Mouse (Mus musculus): ENCODE data around the gene Sf3a1. TPM values are rescaled to one million over a fixed set of nuclear protein-coding genes. Genes with fewer than 3 reads are reported as not detected.
A peak's percentile ranks its signal among the peaks of the same experiment; 100 is the strongest.

Sf3a1 gene
- polyA plus RNA-seq, 1 experiment from 2014 or later = 97.1 TPM

DNA sequence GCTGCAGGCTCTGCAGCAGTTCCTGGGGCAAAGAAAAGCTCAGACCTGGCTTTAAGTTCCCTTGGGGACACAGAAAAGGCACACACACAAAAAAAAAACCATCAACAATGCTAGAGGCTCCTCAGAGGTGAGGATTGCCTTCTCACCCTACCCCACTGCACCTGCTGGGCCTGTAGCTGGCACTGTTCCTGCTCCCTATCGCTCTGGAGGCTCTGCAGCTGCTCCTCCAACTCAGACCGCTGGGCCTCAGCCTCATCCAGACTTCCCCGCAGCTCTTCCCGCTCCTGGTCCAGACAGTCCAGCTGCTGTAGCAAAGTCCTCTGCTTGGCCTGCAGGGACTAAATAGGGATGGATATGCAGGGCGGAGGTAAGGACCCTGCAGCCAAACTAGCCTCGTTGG is 13.8 kb upstream of the Sf3a1 start:
- H3K4me1 ChIP-seq = peaks cover 9% of the 10 kb centered on the region
- peaks cover 49% of the 10 kb centered on the region for H3K36me3 ChIP-seq
- WGBS = 81% methylated on average over 6 of the region's 6 CpGs
- H3K27me3 ChIP-seq (ENCODE audit: low read depth, poor library complexity, severe bottlenecking) = no peaks in the 10 kb centered on the region
- 0 out of 2 replicates have a peak overlapping the region, but pooled peaks have one; percentile 9 for H3K27ac ChIP-seq (replicated peaks)
- H3K4me3 ChIP-seq = no peak overlapping the region
- DNase-seq (ENCODE audit: low spot score) = no peak
- H3K9me3 ChIP-seq (replicated peaks) = no peaks in the 10 kb centered on the region

- 0 out of 2 replicates have a peak overlapping the region, but pooled peaks have one; percentile 55 for H3K27ac ChIP-seq (replicated peaks)
- H3K4me1 ChIP-seq = peaks cover 9% of the 10 kb centered on the region
- 84% methylated on average over 10 of the region's 10 CpGs for WGBS
- H3K27me3 ChIP-seq (ENCODE audit: low read depth, poor library complexity, severe bottlenecking) = no peaks in the 10 kb centered on the region
- no peak for DNase-seq (ENCODE audit: low spot score)
- peaks cover 42% of the 10 kb centered on the region for H3K36me3 ChIP-seq
- no peaks in the 10 kb centered on the region for H3K9me3 ChIP-seq (replicated peaks)
- H3K4me3 ChIP-seq = no peak overlapping the region
These were observed 13.1 kb upstream of the Sf3a1 start for GRCm38 (mm10) chr11:4147098-4147497.

DNA sequence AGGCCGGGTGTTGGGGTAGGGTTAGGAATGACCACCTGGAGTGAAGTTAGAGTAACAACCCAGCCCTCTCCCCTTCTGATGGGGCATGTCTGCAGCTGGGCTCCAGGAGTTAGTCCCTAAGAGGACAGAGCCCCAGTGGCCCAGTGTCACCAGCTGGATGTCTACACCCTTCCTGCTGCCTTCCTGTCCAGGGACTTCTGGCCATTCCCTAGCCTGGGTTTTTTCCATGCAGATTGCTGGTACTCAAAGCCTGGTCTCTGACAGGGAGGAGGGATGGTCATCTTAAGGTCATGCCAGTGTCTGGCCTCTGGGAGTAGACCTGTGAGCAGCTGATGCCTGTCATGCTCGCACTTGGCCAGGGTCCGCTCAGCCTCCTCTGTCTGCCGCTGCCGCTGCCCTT is 12.0 kb upstream of the Sf3a1 start:
- no peak for DNase-seq (ENCODE audit: low spot score)
- no peak overlapping the region for H3K27ac ChIP-seq (replicated peaks)
- peaks cover 9% of the 10 kb centered on the region for H3K4me1 ChIP-seq
- peaks cover 32% of the 10 kb centered on the region for H3K36me3 ChIP-seq
- no peaks in the 10 kb centered on the region for H3K9me3 ChIP-seq (replicated peaks)
- no peak overlapping the region for H3K4me3 ChIP-seq
- H3K27me3 ChIP-seq (ENCODE audit: low read depth, poor library complexity, severe bottlenecking) = no peaks in the 10 kb centered on the region
- 93% methylated on average over 5 of the region's 5 CpGs for WGBS

DNA sequence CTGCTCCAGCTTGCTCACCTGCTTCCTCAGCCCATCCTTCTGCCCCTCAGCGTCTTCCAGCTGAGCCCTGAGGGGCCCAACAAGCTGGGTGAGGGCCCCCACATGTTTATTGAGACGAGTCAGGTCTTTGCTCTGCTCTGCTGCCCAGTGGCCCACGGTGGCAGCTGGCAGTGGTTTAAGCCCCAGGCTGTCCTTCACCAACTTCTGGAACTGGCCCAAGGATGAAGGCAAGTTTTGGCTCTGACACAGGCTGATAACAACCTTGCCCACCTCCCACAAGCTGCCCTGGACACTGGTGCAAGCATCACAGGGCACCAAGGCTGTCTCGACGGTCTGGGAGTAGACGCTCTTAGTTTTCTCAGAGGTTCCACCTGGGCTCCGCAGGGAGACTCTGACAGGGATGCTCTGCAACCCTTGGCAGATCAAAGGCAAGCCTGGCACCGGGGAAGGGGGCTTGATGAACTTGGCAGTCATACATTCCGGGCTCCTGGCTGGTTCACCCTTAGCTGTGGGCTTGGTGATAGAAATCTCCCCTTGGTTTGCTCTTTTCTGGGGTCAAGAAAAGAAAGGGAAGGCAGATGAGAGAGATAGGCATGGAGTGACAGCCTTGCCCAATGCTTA is 11.5 kb upstream of the Sf3a1 start:
- Histone ChIP-seq H3K4me1 (peaks cover 9% of the 10 kb centered on the region), H3K27me3 (ENCODE audit: low read depth, poor library complexity, severe bottlenecking) (no peaks in the 10 kb centered on the region), H3K4me3 (no peak overlapping the region), H3K36me3 (peaks cover 27% of the 10 kb centered on the region), H3K9me3 (replicated peaks) (no peaks in the 10 kb centered on the region), H3K27ac (replicated peaks) (no peak overlapping the region)
- WGBS = 90% methylated on average over 9 of the region's 9 CpGs
- DNase-seq (ENCODE audit: low spot score) = no peak

- WGBS = 82% methylated on average over 6 of the region's 6 CpGs
These were observed 10.3 kb upstream of the Sf3a1 start for GRCm38 (mm10) chr11:4149886-4150285.

GRCm38 (mm10) chr11:4153694-4154093 is 6.5 kb upstream of the Sf3a1 start:
- H3K27me3 ChIP-seq (ENCODE audit: low read depth, poor library complexity, severe bottlenecking) = no peaks in the 10 kb centered on the region
- H3K27ac ChIP-seq (replicated peaks) = no peak overlapping the region
- H3K4me3 ChIP-seq = no peak overlapping the region
- H3K36me3 ChIP-seq = peaks cover 14% of the 10 kb centered on the region
- H3K9me3 ChIP-seq (replicated peaks) = no peaks in the 10 kb centered on the region
- WGBS = 93% methylated on average over 7 of the region's 7 CpGs
- no peak for DNase-seq (ENCODE audit: low spot score)
- H3K4me1 ChIP-seq = peaks cover 13% of the 10 kb centered on the region

More at GRCm38 (mm10) chr11:4149886-4150285, 10.3 kb upstream of the Sf3a1 start:
- Histone ChIP-seq H3K27ac (replicated peaks) (no peak overlapping the region), H3K27me3 (ENCODE audit: low read depth, poor library complexity, severe bottlenecking) (no peaks in the 10 kb centered on the region), H3K36me3 (peaks cover 19% of the 10 kb centered on the region), H3K9me3 (replicated peaks) (no peaks in the 10 kb centered on the region), H3K4me1 (peaks cover 9% of the 10 kb centered on the region), H3K4me3 (no peak overlapping the region)
- DNase-seq (ENCODE audit: low spot score) = no peak

- 89% methylated on average over 5 of the region's 5 CpGs for WGBS
- Histone ChIP-seq H3K4me1 (peaks cover 28% of the 10 kb centered on the region), H3K9me3 (replicated peaks) (no peaks in the 10 kb centered on the region), H3K4me3 (no peak overlapping the region), H3K27ac (replicated peaks) (no peak overlapping the region), H3K36me3 (peaks cover 6% of the 10 kb centered on the region), H3K27me3 (ENCODE audit: low read depth, poor library complexity, severe bottlenecking) (no peaks in the 10 kb centered on the region)
- DNase-seq (ENCODE audit: low spot score) = no peak
These were observed 4.5 kb upstream of the Sf3a1 start for GRCm38 (mm10) chr11:4155641-4156040.

DNA sequence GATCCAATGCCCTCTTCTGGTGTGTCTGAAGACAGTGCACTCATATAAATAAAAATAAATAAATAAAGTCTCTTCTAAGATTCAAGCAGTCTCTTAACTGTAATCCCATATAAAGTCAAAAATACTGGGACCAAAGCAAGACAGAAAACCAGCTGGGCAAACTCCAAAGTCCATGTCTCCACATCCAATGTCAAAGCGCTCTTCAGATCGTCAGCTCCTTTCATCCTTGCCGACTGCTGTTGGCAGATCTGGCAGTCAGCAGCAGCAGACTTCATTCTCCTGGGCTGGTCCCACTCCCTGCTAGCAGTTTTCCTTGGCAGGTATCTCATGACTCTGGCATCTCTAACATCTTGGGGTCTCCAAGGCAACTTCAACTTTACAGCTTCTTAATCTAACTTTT is 1.5 kb upstream of the Sf3a1 start:
- WGBS = 95% methylated on average over 3 of the region's 3 CpGs
- peaks cover 32% of the 10 kb centered on the region for H3K36me3 ChIP-seq

GRCm38 (mm10) chr11:4160758-4161480 is 769 bp downstream of the Sf3a1 start:
- Histone ChIP-seq H3K4me3 (peak overlapping the region; percentile 91), H3K36me3 (peaks cover 48% of the 10 kb centered on the region), H3K4me1 (peaks cover 50% of the 10 kb centered on the region), H3K27ac (replicated peaks) (peak overlapping the region; percentile 90), H3K9me3 (replicated peaks) (no peaks in the 10 kb centered on the region), H3K27me3 (ENCODE audit: low read depth, poor library complexity, severe bottlenecking) (no peaks in the 10 kb centered on the region)
- no peak for DNase-seq (ENCODE audit: low spot score)
- WGBS = 9% methylated on average over 15 of the region's 15 CpGs

More for the DNA sequence above, 1.5 kb upstream of the Sf3a1 start:
- DNase-seq (ENCODE audit: low spot score) = no peak
- Histone ChIP-seq H3K9me3 (replicated peaks) (no peaks in the 10 kb centered on the region), H3K27me3 (ENCODE audit: low read depth, poor library complexity, severe bottlenecking) (no peaks in the 10 kb centered on the region), H3K4me1 (peaks cover 47% of the 10 kb centered on the region), H3K27ac (replicated peaks) (no peak overlapping the region), H3K4me3 (no peak overlapping the region)

GRCm38 (mm10) chr11:4164701-4165100 is 4.6 kb downstream of the Sf3a1 start:
- Histone ChIP-seq H3K9me3 (replicated peaks) (no peaks in the 10 kb centered on the region), H3K36me3 (peaks cover 86% of the 10 kb centered on the region), H3K27me3 (ENCODE audit: low read depth, poor library complexity, severe bottlenecking) (no peaks in the 10 kb centered on the region), H3K4me1 (peaks cover 26% of the 10 kb centered on the region), H3K4me3 (no peak overlapping the region), H3K27ac (replicated peaks) (no peak overlapping the region)
- DNase-seq (ENCODE audit: low spot score) = no peak
- 92% methylated on average over 2 of the region's 2 CpGs for whole genome bisulfite sequencing

DNA sequence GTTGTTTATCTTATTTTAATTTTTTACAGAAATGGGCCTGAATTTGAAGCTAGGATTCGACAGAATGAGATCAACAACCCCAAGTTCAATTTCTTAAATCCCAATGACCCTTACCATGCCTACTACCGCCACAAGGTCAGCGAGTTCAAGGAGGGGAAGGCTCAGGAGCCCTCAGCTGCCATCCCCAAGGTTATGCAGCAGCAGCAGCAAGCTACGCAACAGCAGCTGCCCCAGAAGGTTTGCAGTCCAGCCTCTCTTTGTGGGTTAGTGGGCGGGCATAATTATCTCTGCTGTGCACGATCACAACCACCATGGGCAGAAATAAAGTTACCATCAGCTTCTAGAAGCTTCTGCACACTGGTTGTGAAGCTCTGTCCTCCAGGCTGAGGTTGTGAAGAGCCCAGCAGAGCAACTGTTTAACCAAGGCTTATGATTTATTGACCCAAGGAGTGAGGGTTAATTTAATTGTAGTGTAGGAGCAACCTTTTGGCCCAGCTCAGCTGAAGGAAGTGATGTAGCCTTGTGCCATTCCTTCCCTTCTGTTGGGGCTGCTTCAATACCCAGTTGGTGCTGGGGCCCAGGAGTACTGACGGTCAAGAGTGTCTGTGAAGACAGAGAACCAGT is 6.4 kb downstream of the Sf3a1 start:
- no peak for DNase-seq (ENCODE audit: low spot score)
- H3K4me3 ChIP-seq = no peak overlapping the region
- no peaks in the 10 kb centered on the region for H3K9me3 ChIP-seq (replicated peaks)
- peaks cover 99% of the 10 kb centered on the region for H3K36me3 ChIP-seq
- peaks cover 14% of the 10 kb centered on the region for H3K4me1 ChIP-seq
- H3K27ac ChIP-seq (replicated peaks) = no peak overlapping the region
- H3K27me3 ChIP-seq (ENCODE audit: low read depth, poor library complexity, severe bottlenecking) = no peaks in the 10 kb centered on the region
- 93% methylated on average over 7 of the region's 7 CpGs for WGBS

GRCm38 (mm10) chr11:4174586-4174985 is 14.4 kb downstream of the Sf3a1 start:
- 88% methylated on average over 5 of the region's 5 CpGs for WGBS
- Histone ChIP-seq H3K36me3 (peaks cover 100% of the 10 kb centered on the region), H3K4me1 (no peaks in the 10 kb centered on the region), H3K27me3 (ENCODE audit: low read depth, poor library complexity, severe bottlenecking) (no peaks in the 10 kb centered on the region), H3K27ac (replicated peaks) (no peak overlapping the region), H3K4me3 (no peak overlapping the region), H3K9me3 (replicated peaks) (no peaks in the 10 kb centered on the region)
- DNase-seq (ENCODE audit: low spot score) = no peak

DNA sequence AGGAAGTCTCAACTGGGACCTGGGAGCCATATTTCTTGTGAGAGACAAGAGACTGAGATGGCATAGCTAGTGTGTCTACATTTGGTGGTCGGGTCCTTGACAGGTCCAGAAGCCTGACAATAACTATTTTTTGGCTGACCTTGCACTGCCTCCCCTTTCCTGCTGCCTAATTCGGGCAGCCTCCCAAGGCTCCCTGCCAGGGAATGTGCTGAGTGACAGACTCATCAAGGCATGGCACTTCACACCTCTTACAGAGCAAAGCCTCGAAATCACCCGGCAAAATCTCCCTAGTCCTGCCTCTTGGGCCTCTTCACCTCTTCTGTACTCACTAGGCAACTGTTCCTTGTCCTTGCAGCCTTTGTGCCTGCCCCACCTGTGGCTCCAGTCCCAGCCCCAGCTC is 17.6 kb downstream of the Sf3a1 start:
- Histone ChIP-seq H3K4me1 (no peaks in the 10 kb centered on the region), H3K36me3 (peaks cover 100% of the 10 kb centered on the region), H3K4me3 (no peak overlapping the region), H3K27me3 (ENCODE audit: low read depth, poor library complexity, severe bottlenecking) (no peaks in the 10 kb centered on the region), H3K9me3 (replicated peaks) (no peaks in the 10 kb centered on the region), H3K27ac (replicated peaks) (no peak overlapping the region)
- 90% methylated on average over 4 of the region's 4 CpGs for WGBS
- no peak for DNase-seq (ENCODE audit: low spot score)
